Mouse (Mus musculus) fat pad, adult 2 months (tissue): Measurements from ENCODE around the gene Adat1.

Source experiments
- DNase-seq: peaks from one replicate; pipeline ENCODE4 v3.0.0-alpha.2; 2011; ENCODE audit warnings: low read depth, low spot score; ENCODE audit errors: extremely low read depth

Adat1 gene

DNA sequence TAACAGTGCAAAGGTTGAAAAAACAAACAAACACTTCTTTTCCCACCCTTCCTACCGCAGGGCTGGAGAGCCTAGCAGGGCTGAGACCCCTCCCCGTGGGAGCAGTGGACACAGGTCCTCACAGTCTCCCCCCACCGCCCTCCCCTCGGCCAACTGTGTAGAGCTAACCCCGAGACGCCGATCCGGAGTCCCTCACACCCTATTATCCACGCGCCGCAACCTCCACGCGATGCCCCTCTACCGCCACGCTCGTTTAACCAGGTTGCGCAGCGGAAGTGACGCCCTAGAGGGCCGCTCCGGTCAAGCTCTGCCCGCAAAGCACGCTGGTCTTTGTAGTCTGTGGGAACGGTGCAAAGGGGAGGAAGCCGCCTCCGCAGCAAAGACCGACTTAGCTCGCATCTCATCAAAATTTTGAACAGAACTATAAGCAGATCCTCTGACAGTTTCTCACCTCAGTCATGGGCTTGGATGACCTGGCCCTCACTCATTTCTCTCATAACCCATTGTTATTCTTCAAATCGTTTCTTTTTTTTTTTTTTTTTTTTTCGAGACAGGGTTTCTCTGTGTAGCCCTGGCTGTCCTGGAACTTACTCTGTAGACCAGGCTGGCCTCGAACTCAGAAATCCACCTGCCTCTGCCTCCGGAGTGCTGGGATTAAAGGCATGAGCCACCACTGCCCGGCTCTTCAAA is at the start of gene Adat1:
Gene Adat1 (minus strand): TSS at position 290 of the 690 bp plus-strand sequence.
- no peak for DNase-seq

DNA sequence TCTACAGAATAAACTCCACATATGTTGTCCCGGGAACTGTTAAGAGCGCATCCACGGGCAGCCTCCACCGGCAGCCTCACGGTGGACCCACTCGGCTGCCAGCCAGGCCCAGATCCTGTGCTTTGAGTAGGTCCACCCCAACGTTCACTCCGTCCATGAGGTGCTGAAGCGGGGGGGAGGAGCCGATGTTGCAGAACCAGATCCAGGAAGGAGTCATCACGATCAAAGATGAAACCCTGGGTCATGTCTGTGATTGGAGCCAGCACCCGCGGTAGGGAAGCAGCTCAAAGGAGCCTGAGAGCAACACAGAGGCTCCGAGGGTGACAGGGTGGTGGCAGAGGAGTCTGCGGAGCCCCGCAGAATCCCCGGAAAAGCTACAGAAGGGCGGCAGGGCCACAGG is 45.4 kb upstream of the Adat1 start:
- no peak for DNase-seq

DNA sequence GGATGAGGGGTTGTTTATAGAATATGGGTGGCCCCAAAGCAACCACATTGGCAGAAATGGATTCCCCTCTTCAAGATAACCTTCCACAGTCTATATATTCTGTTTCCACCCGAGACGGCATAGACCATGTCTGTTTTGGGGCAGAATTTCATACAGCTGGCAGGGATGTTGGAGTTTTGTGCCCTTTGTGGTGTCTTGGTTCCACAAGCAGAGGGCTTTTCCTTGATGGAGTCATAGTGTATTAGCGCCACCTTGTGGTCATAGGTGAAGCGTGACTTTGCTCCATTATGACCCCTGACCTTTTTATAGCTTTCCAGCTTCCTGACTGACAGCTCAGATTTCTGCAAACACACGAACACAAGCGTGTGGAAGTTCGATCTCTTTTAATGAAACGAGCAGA is 42.5 kb upstream of the Adat1 start:
- DNase-seq = no peak

DNA sequence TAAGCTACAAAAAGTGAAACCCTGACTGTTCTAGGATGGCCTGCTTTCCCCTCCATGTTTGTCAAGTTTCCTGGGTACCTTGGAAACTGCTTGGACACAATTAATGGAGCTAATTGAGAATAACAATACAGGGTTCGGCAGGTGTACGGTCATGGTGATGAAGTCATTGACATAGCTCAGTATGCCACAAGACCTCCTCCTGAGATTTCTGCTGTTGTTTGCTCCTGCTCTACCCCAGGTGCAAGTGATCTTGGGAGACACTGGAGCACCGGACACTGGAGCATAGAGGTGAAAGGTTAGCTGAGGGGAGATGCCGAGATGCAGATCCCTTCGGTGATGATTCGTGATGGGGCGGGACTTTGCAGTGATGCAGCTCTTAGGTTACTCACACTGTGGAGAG is 41.0 kb upstream of the Adat1 start:
- no peak for DNase-seq

DNA sequence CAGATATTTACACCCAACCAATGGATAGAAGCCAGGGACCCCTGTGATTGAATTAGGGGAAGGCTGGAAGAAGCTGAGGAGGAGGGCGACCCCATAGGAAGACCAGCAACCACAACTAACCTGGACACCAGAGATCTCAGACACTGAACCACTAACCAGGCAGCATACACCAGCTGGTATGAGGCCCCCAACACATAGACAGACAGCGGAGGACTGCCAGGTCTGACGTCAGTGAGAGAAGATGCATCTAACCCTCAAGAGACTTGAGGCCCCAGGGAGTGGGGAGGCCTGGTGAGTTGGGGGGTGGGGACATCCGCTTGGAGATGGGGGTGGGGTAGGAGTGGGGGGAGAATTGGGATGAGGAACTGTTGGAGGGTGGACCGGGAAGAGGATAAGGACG is 38.6 kb upstream of the Adat1 start:
- no peak for DNase-seq

DNA sequence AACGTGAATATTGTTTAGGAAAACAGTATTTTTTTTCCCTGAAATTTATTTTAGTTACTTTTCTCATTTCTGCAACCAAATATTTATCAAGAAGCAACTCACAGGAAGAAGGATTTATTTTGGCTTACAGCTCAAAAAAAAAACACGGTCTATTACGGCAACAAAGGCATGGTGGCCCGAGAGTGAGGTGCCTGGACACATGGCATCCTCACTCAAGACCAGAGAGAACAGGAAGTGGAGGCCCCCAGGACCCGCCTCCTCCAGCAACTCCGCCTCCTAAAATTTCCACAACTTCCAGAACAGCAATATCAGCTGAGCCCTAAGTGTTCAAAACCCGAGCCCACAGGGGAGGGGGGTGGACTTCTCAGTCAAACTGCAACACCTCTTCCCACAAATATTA is 37.4 kb upstream of the Adat1 start:
- no peak for DNase-seq

DNA sequence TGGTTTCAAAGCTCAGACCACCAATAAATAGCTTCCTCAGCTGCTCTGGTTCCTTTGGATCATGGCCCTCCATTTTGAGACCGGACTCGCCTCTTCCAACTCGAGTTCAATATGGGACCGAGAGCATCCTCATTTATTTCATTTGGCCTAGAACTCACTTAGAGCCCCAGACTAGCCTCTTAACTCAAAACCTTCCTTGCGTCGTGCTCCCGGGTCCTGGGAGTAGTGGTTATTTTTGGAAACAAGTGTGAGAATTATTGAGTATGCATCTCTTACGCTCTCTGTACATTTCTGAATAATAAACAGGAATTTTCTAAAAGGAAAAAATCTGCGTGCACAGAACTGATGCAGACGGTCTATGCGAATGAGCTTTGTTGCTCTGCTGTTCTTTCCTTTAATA is 22.8 kb upstream of the Adat1 start, which contains the start of gene Gm6793:
Gene Gm6793 (minus strand): TSS at position 101 of the 400 bp plus-strand sequence.
- DNase-seq = no peak

DNA sequence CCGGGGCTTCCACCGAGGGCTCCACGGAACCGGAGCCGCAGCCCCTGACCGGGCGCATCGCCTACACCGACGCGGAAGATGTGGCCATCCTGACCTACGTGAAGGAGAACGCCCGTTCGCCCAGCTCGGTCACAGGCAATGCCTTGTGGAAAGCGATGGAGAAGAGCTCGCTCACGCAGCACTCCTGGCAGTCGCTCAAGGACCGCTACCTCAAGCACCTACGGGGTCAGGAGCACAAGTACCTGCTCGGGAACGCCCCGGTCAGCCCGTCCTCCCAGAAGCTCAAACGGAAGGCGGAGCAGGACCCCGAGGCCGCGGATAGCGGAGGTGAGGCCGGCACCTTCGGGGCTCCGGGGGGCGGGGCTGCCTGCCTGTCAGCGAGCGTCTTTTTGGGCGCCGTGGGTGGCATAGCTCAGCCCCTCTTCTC is 19.7 kb upstream of the Adat1 start:
- no peak for DNase-seq

DNA sequence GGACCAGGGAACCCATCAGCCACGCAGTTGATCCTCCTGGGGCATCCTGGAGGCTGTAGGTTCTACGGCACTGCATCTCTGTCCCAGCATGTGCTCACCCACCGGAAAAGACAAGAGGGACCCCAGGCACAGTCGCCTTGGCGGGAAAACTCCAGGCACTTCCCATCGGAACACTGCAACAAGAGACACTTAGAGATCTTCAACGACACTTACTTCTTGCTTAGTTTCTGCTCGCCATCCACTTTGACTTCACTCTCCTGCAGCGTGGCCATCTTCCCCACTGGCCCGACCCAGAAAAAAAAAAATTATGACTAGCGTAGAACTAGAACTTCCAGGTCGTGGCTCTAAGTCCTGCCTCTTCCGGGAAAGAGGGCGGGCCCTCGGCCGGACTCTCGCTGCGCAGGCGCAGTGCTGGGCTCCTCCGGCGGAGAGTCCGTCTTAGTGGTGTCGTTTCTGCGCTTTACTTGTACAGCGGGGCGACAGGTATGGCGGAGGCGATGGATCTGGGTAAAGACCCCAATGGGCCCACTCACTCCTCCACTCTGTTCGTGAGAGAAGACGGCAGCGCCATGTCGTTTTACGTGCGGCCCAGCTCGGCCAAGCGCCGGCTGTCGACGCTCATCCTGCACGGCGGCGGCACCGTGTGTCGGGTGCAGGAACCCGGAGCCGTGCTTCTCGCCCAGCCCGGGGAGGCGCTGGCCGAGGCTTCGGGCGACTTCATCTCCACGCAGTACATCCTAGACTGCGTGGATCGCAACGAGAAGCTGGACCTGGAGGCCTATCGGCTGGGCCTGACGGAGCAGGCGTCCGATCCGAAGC is 19.1 kb upstream of the Adat1 start, which contains the start of the genes Kars and Terf2ip:
Gene Kars (minus strand): TSS at position 327 of the 819 bp plus-strand sequence.
Gene Terf2ip (plus strand): TSS at position 402 of the 819 bp plus-strand sequence.
- peak; percentile 28 for DNase-seq

DNA sequence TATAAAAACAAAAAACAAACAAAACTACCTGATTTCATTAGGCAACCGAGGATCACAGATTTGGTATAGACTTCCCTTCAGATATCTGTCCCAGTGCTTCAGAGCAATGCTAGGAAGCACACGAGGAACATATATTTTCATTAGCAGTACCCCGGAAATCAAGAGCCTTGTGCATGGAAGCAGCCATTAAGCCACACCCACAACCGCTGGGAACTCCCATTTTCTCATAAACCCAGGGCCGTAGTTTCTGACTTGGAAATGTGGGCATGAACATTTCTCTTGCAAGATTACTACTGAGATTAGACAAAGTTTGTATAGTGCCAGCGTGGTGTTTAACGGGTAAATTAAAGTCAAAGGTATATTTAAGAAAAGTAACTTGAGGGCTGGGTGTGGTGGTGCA is 17.5 kb upstream of the Adat1 start:
- no peak for DNase-seq

DNA sequence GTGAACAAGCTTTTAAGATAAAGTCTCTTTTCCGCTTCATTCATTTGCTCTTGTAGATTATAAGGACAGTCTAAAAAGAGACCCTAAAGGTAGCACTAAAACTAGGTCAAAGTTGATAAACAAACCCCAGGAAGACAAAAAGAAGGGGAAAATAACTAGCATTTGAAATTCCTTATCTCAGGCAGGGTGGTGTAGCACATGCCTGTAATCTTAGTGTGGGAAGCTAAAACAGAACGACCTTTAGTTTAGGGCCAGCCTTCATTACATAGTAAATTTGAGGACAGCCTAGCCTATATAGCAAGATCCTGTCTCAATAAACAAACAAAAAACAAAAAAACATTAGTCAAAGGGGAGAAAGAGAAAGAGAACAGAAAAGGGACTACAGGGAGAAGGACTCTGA is 15.6 kb upstream of the Adat1 start:
- no peak for DNase-seq

DNA sequence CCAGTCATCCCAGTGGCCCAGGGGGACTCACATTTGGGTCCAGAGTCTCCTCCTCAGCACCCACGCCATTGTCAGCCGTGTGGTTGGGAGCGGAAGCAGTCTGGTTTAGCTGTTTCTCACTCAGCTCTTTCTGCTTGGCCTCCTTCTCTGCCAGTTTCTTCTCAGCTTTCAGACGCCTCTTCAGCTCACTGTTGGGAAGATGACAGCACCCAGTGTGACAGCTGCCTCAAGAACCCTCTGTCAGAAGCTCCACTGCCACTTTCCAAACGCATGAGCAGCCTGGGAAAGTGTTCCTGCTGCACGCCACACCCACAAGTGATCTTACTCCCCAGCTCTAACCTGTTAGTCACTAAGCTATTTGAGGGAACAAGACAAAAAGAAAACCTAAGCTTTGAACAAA is 13.5 kb upstream of the Adat1 start:
- DNase-seq = no peak

DNA sequence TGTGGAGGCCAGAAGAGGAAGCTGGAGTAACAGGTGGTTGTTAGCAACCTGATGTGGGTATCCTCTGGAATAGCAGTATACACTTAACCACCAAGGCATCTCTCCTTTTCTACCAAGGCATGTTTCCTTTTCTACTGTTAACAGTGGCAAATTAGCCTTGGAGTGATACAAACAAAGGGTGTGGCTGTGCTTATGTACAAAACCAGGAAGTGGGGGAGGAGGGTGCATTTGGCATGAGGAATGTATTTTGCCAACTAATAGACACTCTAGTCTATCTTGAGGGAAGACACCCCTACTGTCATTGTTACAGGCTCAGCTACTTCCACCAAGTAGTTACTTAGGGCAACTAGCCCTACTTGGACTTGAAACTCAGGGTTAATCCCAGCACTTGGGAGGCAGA is 12.7 kb upstream of the Adat1 start:
- no peak for DNase-seq

DNA sequence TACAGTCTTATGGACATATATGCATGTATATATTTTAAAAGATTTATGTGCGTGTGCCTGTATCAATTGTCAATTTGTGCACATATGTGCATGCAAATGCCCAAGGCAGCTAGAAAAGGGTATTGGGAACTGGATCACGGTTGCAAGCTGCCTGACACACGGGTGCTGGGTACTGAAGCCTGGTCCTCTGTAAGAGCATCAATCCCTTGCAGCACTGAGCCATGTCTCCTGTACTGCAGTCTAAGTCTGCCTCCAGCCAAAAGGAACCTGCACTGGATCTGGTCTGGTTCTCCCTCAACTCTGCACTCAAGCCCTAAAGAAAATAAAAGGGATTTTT is 569 bp upstream of the Adat1 start:
- DNase-seq = no peak

DNA sequence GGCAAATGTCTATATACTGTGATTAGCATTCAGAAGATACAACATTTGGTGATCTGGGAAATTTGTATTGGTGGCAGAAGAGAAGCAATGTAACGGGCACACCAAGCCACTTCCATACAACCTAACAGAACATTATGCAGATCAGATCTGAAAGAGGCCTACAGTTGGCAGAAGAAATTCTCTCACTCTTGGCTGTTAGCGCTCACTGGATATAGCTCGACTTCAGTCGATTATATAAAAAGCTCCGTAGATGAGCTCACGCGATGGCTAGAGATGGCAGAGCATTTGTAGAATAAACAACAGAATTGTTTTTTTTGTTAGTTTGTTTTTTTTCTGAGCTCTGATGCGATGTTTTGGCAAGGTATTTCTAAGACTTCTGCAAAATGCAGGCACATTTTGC is 824 bp downstream of the Adat1 start:
- no peak for DNase-seq

DNA sequence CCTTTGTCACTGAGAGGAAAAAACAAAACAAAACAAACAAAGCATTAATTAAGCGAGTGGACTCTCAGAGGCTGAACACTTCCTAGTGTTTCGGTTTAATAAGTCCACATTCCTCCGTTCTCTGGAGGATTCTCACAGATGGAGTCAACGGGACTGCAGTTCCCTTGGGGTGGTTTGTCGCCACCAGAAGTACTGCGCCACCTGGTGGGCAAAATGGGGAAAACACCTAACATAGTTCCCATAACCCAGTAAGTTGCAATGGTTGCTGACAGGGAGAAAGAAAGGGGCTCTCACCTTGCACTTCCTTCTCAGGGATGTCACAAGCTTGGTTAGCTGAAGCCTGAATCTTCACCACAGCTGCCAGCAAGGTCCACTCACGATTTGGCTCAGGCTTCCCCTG is 2.2 kb downstream of the Adat1 start:
- DNase-seq = no peak

DNA sequence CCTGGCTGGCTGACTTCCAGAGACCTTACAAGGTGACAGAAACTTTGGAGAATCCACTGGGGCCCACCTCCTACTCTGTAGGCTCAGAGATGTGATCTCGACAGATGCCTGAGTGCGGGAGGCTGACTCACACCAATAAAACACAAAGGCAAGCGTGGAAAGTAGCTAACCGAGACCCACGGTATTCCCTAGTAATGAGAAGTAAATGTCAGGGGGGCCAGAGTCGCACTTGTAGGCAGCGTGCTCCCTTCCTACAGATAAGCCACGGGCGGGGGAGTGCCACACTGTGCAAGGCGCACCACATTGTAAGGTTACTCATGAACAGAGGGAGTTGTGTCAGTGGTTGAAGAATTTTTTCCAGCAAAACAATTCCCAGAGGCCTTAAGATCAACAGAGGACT is 7.6 kb downstream of the Adat1 start:
- DNase-seq = no peak

DNA sequence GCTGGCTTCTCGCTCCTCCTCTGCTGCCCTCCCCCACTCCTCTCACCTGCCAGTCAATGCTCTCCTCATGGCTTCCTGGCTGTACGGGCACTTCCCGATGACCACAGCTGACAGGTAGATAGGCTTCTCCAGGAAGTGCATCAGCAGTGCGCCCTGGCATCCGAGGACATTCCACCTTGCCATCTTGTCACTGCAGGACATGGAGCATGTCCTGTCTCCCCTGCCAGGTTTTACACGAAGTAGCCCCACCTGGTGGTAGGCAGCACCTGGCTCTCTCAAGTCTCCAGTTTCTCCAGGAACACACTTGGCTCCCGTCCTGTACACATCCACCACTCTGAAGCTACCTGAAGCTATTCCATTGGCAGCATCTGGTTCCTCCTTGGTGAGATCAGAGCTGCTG is 10.0 kb downstream of the Adat1 start:
- DNase-seq = no peak

DNA sequence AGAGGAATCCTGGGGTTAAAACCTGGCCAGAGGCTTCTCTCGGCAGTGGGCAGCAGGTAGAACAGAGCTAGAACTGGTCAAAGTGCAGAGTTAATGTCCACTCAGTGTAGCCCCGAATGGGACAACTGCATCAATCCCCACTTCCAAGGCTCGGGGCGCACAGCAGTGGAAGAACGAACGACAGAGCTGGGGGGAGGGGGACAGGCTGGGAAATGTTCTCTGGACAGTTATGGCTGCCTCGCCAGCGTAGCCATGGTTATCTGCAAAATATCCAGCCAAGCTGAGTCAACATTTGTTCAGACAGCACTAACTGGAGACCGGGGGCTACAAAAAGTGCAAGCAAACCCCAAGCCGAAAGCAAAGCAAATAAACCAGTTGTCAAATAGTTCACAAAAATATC is 14.0 kb downstream of the Adat1 start:
- no peak for DNase-seq

DNA sequence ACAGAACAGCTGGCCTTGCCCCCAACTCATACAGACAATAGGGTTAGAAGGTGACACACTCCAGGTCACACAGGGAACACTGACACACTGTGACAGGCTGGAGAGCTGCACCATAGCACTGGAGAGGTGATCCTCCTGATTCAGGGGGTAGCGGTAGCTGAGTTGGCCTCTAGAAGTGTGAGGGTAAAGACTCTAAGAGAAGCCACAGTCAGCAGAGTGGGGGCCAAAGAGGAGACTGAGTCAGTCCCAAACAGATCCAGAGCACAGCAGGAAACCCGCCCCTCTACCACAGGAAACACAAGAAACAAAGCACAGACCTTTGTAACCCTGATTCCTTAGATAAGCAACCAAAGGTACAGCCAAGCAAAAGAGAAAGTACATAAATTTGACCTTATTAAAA is 15.8 kb downstream of the Adat1 start:
- no peak for DNase-seq

DNA sequence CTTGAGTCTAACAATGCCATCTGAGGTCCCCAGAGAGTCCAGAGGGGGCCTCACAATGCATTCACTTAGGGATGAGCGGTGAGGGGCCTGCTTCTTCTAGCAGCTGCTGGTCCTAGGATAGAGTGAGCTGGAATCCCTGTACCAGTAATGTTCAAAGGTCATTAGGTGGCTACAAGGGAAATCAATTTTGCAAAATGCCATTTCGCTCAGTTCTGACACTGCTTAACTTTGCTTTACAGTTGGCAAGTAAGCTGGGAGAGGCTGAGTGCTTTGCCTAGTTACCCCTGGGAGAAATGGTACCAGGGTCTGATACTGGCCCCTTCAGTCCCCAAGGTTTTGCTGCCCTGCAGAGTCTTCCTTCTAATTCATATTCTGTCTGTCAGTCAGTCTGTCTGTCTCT is 16.4 kb downstream of the Adat1 start:
- no peak for DNase-seq

DNA sequence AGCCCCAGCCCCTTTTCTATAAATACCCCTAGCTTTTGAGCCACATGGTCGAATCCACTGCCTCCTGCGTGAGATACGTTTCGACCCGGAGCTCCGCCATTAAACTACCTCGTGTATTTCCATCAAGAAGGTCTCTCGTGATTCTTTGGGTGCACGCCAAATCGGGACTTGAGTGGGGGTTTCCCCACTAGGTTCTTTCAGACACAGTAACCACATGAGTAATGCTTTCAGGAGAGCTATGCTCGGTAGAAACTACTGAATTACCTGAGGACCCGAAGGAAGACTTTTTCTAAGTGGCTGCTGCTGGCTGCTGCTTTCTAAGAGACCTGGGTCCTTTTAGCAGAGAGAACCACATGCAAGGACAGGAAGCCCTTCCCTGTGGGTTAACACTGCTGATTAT is 18.0 kb downstream of the Adat1 start:
- no peak for DNase-seq
